Mouse (Mus musculus): Measurements from ENCODE around the gene Txnrd1.

GRCm38 (mm10) chr10:82795767-82796166 lies 38.0 kb upstream of the Txnrd1 start:
- no peak for TF ChIP-seq POLR2A (IDR thresholded peaks at IDR 0.05; ENCODE audit: borderline replicate concordance, extremely low read depth, insufficient read depth, insufficient read length, poor library complexity, severe bottlenecking)
- TF ChIP-seq CTCF (IDR thresholded peaks at IDR 0.05; ENCODE audit: borderline replicate concordance, extremely low read depth, insufficient read depth, insufficient read length), result no peak

All from brain, embryonic 14.5 days (tissue).